Mouse (Mus musculus): ENCODE measurements around the gene Hpgds. TPM values are rescaled to one million over a fixed set of nuclear protein-coding genes. Genes with fewer than 3 reads are reported as not detected.
A peak's percentile ranks its signal among the peaks of the same experiment; 100 is the strongest.

Hpgds gene
- polyA plus RNA-seq, 1 experiment: 2.2 TPM

GRCm38 (mm10) chr6:65140082-65140749 is 4.5 kb downstream of the Hpgds start:
- H3K4me3 ChIP-seq (replicated peaks): no peak overlapping the region
- no peak for TF ChIP-seq FLI1 (IDR thresholded peaks at IDR 0.05; ENCODE audit: low read length)
- TF ChIP-seq GATA1 (IDR thresholded peaks at IDR 0.05; ENCODE audit: borderline replicate concordance, low read length): no peak

GRCm38 (mm10) chr6:65138243-65138642 is 6.5 kb downstream of the Hpgds start:
- TF ChIP-seq GATA1 (IDR thresholded peaks at IDR 0.05; ENCODE audit: borderline replicate concordance, low read length) (no peak), FLI1 (IDR thresholded peaks at IDR 0.05; ENCODE audit: low read length) (no peak)
- Histone ChIP-seq H3K4me3 (replicated peaks) (no peak overlapping the region), H3K27me3 (replicated peaks) (no peaks in the 10 kb centered on the region), H3K4me1 (peaks cover 33% of the 10 kb centered on the region), H3K9me3 (no peaks in the 10 kb centered on the region), H3K36me3 (replicated peaks; ENCODE audit: low read length) (peaks cover 10% of the 10 kb centered on the region)

More at GRCm38 (mm10) chr6:65140082-65140749, 4.5 kb downstream of the Hpgds start:
- Histone ChIP-seq H3K4me1 (peaks cover 48% of the 10 kb centered on the region), H3K27me3 (replicated peaks) (no peaks in the 10 kb centered on the region), H3K36me3 (replicated peaks; ENCODE audit: low read length) (peaks cover 4% of the 10 kb centered on the region), H3K9me3 (no peaks in the 10 kb centered on the region)

- no peaks in the 10 kb centered on the region for H3K9me3 ChIP-seq
- TF ChIP-seq GATA1 (IDR thresholded peaks at IDR 0.05; ENCODE audit: borderline replicate concordance, low read length) (no peak), FLI1 (IDR thresholded peaks at IDR 0.05; ENCODE audit: low read length) (no peak)
- no peak overlapping the region for H3K4me3 ChIP-seq (replicated peaks)
- H3K36me3 ChIP-seq (replicated peaks; ENCODE audit: low read length): peaks cover 10% of the 10 kb centered on the region
- H3K4me1 ChIP-seq: peaks cover 33% of the 10 kb centered on the region
- H3K27me3 ChIP-seq (replicated peaks): no peaks in the 10 kb centered on the region
Observed at GRCm38 (mm10) chr6:65137802-65138201, 6.9 kb downstream of the Hpgds start.

DNA sequence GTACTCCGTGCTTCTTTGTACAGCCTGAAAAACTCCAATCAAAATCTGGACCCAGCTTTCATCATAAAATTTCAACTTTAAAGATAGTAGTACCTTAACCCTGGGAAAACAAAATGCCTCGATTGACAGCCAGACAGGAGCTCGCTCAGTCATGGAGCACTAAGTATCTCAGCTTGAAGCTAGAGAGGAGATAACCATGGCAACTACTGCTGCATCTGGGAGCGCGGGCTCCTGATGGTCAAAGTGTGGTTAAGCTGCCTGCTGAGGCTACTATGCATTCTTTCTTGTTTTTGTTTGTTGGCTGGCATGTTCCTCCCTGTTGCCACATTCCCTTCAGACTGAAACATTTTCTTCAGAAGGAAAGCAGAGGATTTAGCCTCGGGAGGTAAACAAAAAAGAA is 12.3 kb downstream of the Hpgds start:
- Histone ChIP-seq H3K4me1 (peaks cover 11% of the 10 kb centered on the region), H3K27me3 (replicated peaks) (no peaks in the 10 kb centered on the region), H3K36me3 (replicated peaks; ENCODE audit: low read length) (peaks cover 33% of the 10 kb centered on the region), H3K9me3 (no peaks in the 10 kb centered on the region), H3K4me3 (replicated peaks) (no peak overlapping the region)
- no peak for TF ChIP-seq GATA1 (IDR thresholded peaks at IDR 0.05; ENCODE audit: borderline replicate concordance, low read length)
- no peak for TF ChIP-seq FLI1 (IDR thresholded peaks at IDR 0.05; ENCODE audit: low read length)

GRCm38 (mm10) chr6:65126074-65126726 is 18.5 kb downstream of the Hpgds start:
- TF ChIP-seq FLI1 (IDR thresholded peaks at IDR 0.05; ENCODE audit: low read length) (no peak), GATA1 (IDR thresholded peaks at IDR 0.05; ENCODE audit: borderline replicate concordance, low read length) (no peak)
- no peak overlapping the region for H3K4me3 ChIP-seq (replicated peaks)
- no peaks in the 10 kb centered on the region for H3K9me3 ChIP-seq
- H3K27me3 ChIP-seq (replicated peaks): no peaks in the 10 kb centered on the region
- H3K4me1 ChIP-seq: peaks cover 5% of the 10 kb centered on the region; the same call in 1 of the 2 replicates
- peaks cover 39% of the 10 kb centered on the region for H3K36me3 ChIP-seq (replicated peaks; ENCODE audit: low read length)

- Histone ChIP-seq H3K4me3 (replicated peaks) (no peak overlapping the region), H3K4me1 (peaks cover 28% of the 10 kb centered on the region), H3K27me3 (replicated peaks) (no peaks in the 10 kb centered on the region), H3K36me3 (replicated peaks; ENCODE audit: low read length) (peaks cover 62% of the 10 kb centered on the region), H3K9me3 (no peaks in the 10 kb centered on the region)
- no peak for TF ChIP-seq GATA1 (IDR thresholded peaks at IDR 0.05; ENCODE audit: borderline replicate concordance, low read length)
- TF ChIP-seq FLI1 (IDR thresholded peaks at IDR 0.05; ENCODE audit: low read length): no peak
Observed at GRCm38 (mm10) chr6:65117540-65117939, 27.2 kb downstream of the Hpgds start.

DNA sequence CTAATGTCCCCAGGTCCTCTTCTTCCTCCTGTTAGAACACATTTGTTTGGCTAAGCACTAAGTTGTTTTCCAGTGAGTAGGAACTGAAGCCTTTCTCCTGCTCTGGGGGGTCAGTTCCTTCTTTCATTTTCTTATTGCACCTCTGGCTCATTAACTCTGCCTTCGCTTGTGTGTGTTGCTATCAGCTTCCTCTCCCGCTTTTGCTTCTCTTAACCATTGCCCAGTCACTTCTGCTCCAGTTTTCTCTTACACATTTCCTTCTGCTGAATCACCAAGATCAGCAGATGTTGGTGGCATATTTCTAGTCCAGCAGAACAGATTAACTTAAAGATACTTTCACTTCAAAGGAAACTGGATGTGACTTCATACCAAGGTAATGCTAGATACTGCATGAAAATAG is 29.8 kb downstream of the Hpgds start:
- Histone ChIP-seq H3K27me3 (replicated peaks) (no peaks in the 10 kb centered on the region), H3K4me1 (peaks cover 30% of the 10 kb centered on the region), H3K36me3 (replicated peaks; ENCODE audit: low read length) (peaks cover 66% of the 10 kb centered on the region), H3K9me3 (no peaks in the 10 kb centered on the region), H3K4me3 (replicated peaks) (peak overlapping the region; percentile 83)
- no peak for TF ChIP-seq GATA1 (IDR thresholded peaks at IDR 0.05; ENCODE audit: borderline replicate concordance, low read length)
- TF ChIP-seq FLI1 (IDR thresholded peaks at IDR 0.05; ENCODE audit: low read length): no peak

GRCm38 (mm10) chr6:65079139-65079538 is 65.6 kb downstream of the Hpgds start:
- Histone ChIP-seq H3K4me3 (replicated peaks) (no peak overlapping the region), H3K4me1 (no peaks in the 10 kb centered on the region), H3K9me3 (no peaks in the 10 kb centered on the region), H3K36me3 (replicated peaks; ENCODE audit: low read length) (peaks cover 78% of the 10 kb centered on the region), H3K27me3 (replicated peaks) (no peaks in the 10 kb centered on the region)
- no peak for TF ChIP-seq GATA1 (IDR thresholded peaks at IDR 0.05; ENCODE audit: borderline replicate concordance, low read length)
- TF ChIP-seq FLI1 (IDR thresholded peaks at IDR 0.05; ENCODE audit: low read length): no peak

- Histone ChIP-seq H3K36me3 (replicated peaks; ENCODE audit: low read length) (peaks cover 84% of the 10 kb centered on the region), H3K4me3 (replicated peaks) (no peak overlapping the region), H3K9me3 (no peaks in the 10 kb centered on the region), H3K27me3 (replicated peaks) (no peaks in the 10 kb centered on the region), H3K4me1 (no peaks in the 10 kb centered on the region)
- no peak for TF ChIP-seq FLI1 (IDR thresholded peaks at IDR 0.05; ENCODE audit: low read length)
- TF ChIP-seq GATA1 (IDR thresholded peaks at IDR 0.05; ENCODE audit: borderline replicate concordance, low read length): no peak
Observed at GRCm38 (mm10) chr6:65075201-65075600, 69.5 kb downstream of the Hpgds start.

Other genes starting within 250 kb of the Hpgds start
- 4.8 and 8.5 TPM in 2 replicates for gene Smarcad1, start 102.3 kb downstream of the Hpgds start, polyA plus RNA-seq (2012; ENCODE audit: insufficient read depth, low replicate concordance)
- gene C130060K24Rik, start 236.2 kb upstream of the Hpgds start, polyA plus RNA-seq (2012; ENCODE audit: insufficient read depth, low replicate concordance): not detected in 2 replicates

All from megakaryocyte, embryonic 14.5 days (primary cell).